Mouse (Mus musculus): ENCODE measurements around the gene Fis1.

Fis1 gene

DNA sequence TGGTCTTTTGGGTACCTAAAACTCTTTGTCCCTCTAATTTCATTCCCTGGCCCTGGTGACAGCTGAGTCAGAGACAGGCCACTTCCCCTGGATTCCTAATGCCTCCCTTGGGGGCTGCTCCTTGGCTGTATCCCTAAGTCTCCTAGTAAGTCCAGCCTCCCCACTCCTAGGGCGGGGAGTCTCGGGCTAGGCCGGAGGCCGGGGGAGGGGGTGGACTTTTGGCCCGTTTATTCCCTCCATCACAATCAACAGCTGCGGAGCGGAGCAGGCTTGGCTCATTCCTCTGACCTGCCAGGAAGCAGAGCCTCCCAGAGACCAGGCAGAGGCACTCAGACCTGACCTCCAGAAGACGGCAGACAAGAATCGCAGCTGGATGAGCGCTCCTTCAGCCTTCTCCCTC lies 14.5 kb downstream of the Fis1 start:
- peak; percentile 18 to 71 for DNase-seq (ENCODE audit: low spot score in 2 of 2)

DNA sequence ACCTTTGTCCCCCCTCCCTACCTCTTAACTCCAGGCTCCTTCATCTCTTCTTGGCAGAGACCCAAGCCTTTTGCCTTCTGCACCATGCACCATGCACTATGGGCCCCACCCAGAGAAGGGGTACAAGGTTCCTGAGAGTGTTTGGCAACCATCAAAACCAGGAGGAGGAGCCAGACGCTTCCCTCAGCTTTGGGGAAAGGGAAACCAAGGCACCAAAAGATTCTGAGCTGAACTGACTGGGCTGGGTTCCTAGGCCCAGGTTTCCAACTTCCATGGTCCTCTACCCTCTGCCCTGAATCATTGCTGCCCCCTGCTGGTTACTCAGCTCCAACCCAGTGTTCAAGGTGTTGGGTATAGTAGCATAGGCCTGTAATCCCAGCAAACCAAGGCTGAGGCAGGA lies 17.6 kb downstream of the Fis1 start:
- peak; percentile 33 to 77 for DNase-seq (ENCODE audit: low spot score in 2 of 2)

DNA sequence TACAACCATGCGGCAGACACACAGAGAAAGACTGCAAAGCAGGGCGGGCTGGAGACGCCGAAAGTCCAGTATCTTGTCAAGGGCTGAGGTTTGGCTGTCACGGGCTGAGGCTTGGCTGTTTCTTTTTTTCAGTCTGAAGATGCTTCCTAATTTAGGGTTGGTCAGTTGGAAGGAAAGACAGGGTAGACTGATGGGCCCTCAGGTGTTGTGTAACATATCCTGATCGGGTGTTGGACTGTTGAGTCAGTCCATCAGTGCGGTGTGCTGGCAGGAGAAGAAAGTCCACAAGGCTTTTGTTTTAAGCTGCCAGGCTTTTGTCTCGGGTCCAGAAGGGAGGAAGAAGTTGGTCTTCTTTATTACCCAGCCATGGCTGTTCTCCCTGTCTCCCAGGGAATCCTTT lies 20.6 kb downstream of the Fis1 start:
- DNase-seq (ENCODE audit: low spot score in 2 of 2) = no peak

DNA sequence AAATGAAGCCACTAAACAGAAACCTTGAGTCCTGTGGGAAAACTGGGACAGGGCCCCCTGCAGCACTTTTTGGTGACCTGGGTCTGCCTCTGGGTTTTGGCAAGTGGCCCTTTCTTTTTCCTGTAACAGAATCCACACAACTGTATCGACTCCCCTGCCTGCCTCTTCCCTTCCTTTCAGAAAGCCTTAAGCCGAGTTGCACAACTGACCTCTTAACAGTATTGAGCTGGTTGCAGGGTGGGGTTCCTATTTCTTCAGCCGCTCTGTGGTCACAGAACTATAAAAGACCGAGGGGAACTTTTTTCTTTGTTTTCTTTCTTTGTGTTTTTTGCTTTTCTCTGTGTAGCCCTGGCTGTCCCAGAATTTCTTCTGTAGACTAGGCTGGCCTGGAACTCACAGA lies 24.7 kb downstream of the Fis1 start:
- DNase-seq (ENCODE audit: low spot score in 2 of 2) = no peak

DNA sequence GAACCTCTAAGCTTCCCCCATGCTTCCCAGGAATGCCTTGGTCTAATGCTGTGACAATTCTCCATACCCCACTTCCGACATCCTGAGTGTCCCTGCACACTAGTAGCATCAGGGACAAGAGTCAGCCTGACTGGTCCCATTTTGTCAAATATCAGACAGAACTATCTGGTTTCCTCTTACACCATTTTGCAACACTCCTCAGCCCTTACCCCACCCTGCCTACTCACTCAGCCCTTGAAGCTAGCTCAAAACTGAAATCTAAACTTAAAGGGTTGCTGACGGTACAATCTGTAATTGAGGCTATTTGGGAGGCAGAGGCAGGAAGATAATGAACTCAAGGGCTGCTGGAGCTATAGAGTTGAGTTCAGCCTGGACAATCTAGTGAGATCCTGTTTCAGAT lies 26.7 kb downstream of the Fis1 start:
- no peak for DNase-seq (ENCODE audit: low spot score in 2 of 2)

DNA sequence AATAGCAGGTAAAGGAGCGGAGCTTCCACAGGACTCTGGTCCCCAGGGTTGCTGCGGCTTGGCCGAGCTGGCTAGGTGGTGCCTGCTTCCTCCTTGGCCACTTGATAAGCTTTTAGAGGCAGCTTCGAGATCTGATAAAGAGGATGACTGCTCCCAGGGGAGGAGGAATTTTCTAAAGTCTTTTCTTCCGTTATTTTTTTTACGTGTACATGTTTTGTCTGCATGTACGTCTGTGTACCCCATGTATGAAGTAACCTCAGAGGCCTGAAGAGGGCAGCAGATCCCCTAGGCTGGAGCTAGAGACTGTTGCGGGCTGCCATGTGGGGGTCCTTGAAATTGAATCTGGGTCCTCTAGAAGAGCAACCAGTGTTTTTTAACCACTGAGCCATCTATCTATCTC lies 27.9 kb downstream of the Fis1 start:
- no peak for DNase-seq (ENCODE audit: low spot score in 2 of 2)

DNA sequence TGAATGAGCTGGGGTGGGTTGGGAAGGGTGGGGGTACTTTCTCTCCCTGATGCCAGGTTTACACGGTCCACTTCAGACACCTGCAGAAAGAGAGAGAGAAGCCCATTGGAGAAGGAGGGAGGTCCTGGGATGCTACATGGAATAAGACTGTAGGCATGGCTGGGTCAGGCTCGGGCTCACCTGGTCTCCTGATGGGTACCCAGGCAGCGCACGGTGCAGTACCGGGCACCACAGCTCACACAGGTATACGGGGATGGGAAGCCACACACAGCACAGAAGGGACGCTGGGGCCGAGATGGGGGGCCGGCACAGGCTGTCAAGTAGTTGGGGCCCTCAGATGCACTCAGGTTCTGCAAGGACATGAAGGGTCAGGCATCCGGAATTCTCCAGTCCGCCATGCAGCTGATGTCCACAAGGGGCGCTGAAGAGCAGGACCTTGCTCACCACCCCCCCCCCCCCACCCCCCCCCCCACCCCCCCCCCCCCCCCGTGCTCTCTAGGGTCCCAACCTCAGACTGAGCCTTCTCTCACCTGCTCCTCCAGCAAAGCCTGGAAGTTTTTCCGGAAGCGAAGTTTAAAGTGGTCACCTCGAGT lies 29.4 kb downstream of the Fis1 start:
- peak in 1 of 2 experiments; percentile 23 for DNase-seq (ENCODE audit: low spot score in 2 of 2)

DNA sequence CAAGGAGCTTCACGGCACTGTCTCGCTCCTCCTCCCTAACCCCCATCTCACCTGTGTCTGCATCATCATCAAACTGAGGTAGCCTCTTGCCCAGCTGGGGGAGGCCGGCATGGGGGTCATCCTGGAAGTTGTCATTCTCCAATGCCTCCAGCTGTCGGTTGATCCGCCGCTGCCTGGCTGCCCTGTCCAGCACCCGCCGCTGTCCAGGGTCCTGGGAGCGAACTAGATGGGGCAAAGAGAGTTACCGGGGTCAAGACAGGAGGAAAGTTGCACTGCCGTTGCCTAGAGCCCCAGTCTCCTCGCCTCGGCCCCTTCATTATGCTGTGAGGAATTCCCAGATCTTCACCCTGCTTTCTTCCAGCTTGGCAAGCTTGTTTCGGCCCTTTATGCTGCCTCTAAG lies 31.8 kb downstream of the Fis1 start:
- DNase-seq (ENCODE audit: low spot score in 2 of 2) = no peak

DNA sequence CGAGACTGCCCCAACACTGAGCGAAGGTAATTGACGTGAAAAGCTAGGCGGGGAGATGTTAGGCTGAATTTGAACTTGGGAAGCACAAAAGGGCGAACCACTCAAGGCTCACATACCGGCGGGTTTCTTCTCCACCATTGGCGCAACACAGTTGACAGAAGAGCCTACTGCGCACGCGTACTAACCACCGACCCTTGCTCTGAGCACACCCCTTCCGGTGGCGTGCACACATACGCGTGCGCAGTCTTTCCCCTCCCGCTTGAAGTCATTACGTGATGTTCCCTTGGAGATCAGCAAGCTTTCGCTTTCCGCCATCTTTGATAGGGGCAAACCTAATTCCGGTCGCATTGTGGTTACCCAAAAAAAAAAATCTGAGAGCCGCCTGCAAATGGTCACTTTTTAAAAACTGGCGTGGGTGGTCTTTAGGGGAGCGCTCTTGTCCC lies 33.6 kb downstream of the Fis1 start, which contains the start of gene Plod3:
Gene Plod3 (plus strand): TSS at position 325 of the 443 bp plus-strand sequence.
- DNase-seq (ENCODE audit: low spot score in 2 of 2) = peak; percentile 90 to 94

DNA sequence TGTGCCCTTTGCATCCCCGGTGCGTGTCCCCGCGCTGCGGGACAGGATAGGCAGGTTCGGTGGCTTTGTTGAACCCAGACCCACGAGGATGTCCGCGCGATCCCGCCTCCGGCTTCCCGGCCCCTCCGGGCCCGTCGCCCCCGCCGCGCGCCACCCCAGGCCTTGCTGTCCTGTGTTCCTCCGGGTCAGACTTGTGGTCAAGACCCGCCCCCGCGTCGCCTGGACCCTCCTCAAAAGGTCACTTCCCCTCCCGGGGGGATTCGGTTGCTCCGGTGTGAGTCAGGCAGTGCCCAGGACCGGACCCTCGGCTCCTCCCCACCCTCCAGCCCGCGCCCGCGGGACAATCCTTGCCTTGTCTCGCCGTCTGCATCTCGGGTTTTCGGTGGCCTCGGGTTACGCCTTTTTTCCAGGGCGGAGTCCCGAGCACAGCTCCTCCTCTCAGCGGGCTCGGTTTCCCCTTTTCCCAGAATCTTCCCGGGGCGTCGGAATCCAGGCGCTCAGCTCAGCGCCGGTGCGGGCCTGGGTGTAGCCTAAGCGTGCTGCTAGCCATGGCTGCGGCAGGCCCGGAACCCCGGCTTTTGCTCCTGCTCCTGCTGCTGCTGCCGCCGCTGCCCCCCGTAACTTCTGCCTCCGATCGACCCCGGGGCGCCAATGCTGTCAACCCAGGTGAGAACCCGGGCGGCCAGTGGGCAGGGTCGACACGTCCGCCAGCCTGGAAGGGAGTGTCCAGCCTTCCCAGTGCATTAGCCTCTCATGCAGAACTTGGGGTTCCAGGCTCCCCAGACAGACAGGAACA lies 34.3 kb downstream of the Fis1 start:
- peak; percentile 76 to 79 for DNase-seq (ENCODE audit: low spot score in 2 of 2)

DNA sequence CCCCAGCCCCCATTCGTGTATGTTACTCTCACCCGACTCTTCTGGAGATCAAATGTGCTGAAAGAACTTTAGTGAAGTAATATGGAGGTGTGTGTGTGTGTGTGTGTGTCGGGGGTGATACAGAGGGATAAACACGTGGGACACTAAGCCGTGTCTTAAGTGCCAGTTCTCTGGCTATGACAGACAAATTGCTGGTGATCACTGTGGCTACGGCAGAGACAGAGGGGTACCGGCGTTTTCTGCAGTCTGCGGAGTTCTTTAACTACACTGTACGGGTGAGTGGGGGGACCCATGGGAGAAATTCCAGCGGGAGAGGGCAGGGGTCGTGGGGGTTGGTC lies 34.8 kb downstream of the Fis1 start, which contains the start of gene Znhit1:
Gene Znhit1 (minus strand): TSS at position 88 of the 338 bp plus-strand sequence.
- no peak for DNase-seq (ENCODE audit: low spot score in 2 of 2)

DNA sequence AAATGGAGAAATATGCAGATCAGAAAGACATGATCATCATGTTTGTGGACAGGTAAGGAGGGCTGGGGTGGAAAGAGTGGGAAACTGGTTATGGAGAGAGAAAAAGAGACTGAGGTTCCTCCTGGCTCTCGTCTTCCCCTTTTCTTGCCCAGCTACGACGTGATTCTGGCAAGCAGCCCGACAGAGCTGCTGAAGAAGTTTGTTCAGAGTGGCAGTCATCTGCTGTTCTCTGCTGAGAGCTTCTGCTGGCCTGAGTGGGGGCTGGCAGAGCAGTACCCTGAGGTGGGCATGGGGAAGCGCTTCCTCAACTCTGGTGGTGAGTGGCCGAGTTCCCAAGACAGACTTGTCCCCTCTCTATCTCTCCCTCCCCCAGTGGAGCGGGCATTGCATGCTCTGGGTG lies 35.3 kb downstream of the Fis1 start:
- DNase-seq (ENCODE audit: low spot score in 2 of 2) = peak in 1 of 2 experiments; percentile 36

DNA sequence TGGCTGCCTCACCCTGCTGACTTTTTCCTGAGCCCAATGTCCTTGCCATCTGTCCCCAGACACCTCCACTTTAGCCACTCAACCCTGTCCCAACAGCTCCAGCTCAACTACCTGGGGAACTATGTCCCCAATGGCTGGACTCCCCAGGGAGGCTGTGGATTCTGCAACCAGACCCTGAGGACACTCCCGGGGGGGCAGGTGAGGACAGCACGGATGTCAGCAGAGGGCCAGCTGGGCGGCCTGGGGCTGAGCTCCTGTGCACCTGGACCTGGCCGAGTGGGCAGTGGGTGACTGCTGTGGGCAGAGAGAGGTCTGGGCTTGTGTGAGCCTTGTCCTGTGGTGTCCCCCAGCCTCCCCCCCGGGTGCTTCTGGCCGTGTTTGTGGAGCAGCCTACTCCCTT lies 36.7 kb downstream of the Fis1 start:
- DNase-seq (ENCODE audit: low spot score in 2 of 2) = no peak

DNA sequence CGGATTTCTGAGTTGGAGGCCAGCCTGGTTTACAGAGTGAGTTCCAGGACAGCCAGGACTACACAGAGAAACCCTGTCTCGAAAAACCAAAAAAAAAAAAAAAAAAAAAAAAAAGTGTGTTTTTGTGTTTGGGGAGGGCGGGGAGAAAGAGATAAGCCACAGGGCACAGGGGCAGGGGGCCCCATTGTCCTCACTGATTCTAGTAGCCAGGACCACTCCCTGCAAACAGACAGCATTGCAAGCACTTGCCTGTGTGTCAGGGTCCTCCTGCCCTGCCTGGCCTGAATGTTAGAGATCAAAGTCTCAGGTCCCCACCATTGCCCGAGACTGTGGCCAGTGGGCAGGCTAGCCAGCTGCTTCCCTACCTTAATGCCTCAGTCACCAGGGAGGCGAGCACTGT lies 46.4 kb downstream of the Fis1 start:
- no peak for DNase-seq (ENCODE audit: low spot score in 2 of 2)

DNA sequence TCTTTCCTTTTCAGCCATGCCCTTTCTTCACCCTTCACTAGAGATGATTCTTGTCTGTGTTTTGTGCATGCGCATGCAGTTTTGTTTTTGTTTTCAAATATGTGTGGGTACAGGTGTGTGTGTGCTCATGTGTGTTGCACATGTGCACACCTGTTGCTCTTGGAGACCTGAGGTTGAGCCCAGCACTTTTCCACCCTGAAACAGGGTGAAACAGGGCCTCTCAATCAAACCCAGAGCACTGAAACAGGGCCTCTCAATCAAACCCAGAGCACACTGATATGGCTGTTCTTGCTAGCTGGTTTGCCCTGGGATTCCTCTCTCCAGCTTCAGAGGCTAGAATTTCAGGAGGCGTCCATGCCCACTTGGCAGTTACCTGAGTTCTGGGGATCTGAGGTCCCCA lies 47.5 kb downstream of the Fis1 start:
- DNase-seq (ENCODE audit: low spot score in 2 of 2) = no peak

DNA sequence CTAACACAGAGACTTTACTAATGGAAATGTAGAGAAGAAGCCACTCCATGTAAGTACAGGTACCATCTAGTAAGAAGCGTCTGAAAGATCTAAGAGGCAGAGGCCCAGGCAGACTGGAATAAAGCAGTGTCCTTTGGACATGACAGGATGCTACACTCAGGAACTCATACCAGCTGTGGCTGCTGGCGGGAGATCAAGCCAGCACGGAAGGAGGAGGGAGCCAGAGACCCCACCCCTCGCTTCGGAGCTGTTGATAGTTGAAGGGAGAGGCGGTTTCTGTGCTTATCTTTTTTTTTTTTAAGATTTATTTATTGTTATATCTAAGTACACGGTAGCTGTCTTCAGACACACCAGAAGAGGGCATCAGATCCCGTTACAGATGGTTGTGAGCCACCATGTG lies 54.2 kb downstream of the Fis1 start:
- DNase-seq (ENCODE audit: low spot score in 2 of 2) = no peak

DNA sequence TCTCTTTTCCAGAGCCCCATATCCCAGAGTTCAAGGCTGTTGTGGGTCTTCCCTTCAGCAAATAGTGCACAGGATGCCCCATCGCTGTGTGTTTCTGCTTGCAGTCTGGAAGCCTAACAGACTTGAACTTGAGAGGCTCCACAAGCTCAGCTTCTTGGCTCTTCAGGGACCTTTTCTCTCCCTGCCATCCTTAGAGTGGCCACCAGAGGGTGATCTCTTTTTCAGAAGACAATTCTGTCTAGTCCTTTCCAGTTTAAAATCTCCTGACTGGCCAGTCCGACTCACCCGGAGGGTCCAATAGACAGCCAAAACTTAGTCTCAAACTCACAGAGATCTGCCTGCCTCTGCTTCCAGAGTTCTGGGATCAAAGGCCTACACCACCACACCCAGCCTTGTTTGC lies 56.9 kb downstream of the Fis1 start:
- DNase-seq (ENCODE audit: low spot score in 2 of 2) = peak in 1 of 2 experiments; percentile 39

DNA sequence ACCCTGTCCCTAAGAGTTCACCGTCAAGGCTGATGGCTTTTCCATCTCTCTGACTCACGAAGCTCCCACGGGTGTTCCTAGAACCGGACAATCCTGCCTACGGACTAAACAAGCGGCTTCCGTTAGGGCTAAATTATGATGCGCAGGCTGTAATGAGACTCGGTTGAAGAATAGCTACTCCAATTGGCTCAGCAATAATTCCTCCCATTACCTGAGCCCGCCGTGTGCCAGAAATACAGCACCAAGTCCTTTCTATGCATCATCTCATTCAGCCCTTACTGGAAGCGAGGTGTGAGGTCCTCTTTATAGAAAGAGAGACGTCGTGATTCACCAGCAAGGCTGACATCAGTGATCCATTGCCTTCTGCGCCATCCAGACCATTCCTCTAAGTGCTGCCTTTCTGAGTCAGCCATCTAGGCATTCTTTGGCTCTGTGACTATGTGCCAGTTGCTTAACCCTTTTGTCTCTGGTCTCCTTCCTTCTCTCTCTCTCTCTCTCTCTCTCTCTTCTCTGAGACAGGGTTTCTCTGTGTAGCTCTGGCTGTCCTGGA lies 59.4 kb downstream of the Fis1 start:
- no peak for DNase-seq (ENCODE audit: low spot score in 2 of 2)

Data from urinary bladder, postnatal 36 days (tissue).